Mouse (Mus musculus) CH12.LX (cell line): ENCODE data around the gene Csrnp1.
A peak's percentile ranks its signal among the peaks of the same experiment; 100 is the strongest.

Source experiments
- CHD2 ChIP-seq: IDR thresholded peaks from 2 replicates; pipeline ENCODE4 v1.6.1; 2011; ENCODE audit warnings: low read length, improper control_type of control experiment
- CTCF ChIP-seq, 2 experiments: IDR thresholded peaks in 1 of 2; conservative IDR thresholded peaks in 1 of 2; 2 replicates each; pipeline ENCODE4 v1.5.1; 2011 to 2012; ENCODE audit warnings: low read depth in 2 of 2, low read length in 2 of 2, improper control_type of control experiment in 1 of 2, inconsistent platforms in 1 of 2, mild to moderate bottlenecking in 1 of 2, moderate library complexity in 1 of 2
- EP300 ChIP-seq: IDR thresholded peaks from 2 replicates; pipeline ENCODE4 v1.6.1; 2011; ENCODE audit warnings: low read length, improper control_type of control experiment
- ETS1 ChIP-seq: conservative IDR thresholded peaks from 2 replicates; pipeline ENCODE4 v1.6.1; 2012; ENCODE audit warnings: low read depth, mild to moderate bottlenecking, inconsistent platforms, low read length, improper control_type of control experiment, moderate library complexity
- HCFC1 ChIP-seq: IDR thresholded peaks from 2 replicates; pipeline ENCODE4 v1.6.1; 2012; ENCODE audit warnings: low read depth, mild to moderate bottlenecking, inconsistent platforms, low read length, improper control_type of control experiment
- MAZ ChIP-seq: IDR thresholded peaks from 2 replicates; pipeline ENCODE4 v1.6.1; 2012; ENCODE audit warnings: low read depth, mild to moderate bottlenecking, inconsistent platforms, low read length, improper control_type of control experiment, moderate library complexity
- MXI1 ChIP-seq: IDR thresholded peaks from 2 replicates; pipeline ENCODE4 v1.6.1; 2011; ENCODE audit warnings: mild to moderate bottlenecking, low read depth, low read length, improper control_type of control experiment
- POLR2A ChIP-seq: IDR thresholded peaks from 2 replicates; pipeline ENCODE4 v1.6.1; 2011; ENCODE audit warnings: low read depth, mild to moderate bottlenecking, improper control_type of control experiment, low read length
- RAD21 ChIP-seq: IDR thresholded peaks from 2 replicates; pipeline ENCODE4 v1.6.1; 2011; ENCODE audit warnings: low read depth, mild to moderate bottlenecking, low read length, improper control_type of control experiment, moderate library complexity
- RCOR1 ChIP-seq: conservative IDR thresholded peaks from 2 replicates; pipeline ENCODE4 v1.6.1; 2012; ENCODE audit warnings: low read depth, mild to moderate bottlenecking, inconsistent platforms, low read length, improper control_type of control experiment
- SIN3A ChIP-seq: IDR thresholded peaks from 2 replicates; pipeline ENCODE4 v1.6.1; 2012; ENCODE audit warnings: low read length, improper control_type of control experiment, inconsistent platforms
- TBP ChIP-seq: conservative IDR thresholded peaks from 2 replicates; pipeline ENCODE4 v1.6.1; 2011; ENCODE audit warnings: low read depth, low read length, improper control_type of control experiment
- USF2 ChIP-seq: conservative IDR thresholded peaks from 2 replicates; pipeline ENCODE4 v1.6.1; 2011; ENCODE audit warnings: low read depth, low read length, improper control_type of control experiment
- ZKSCAN1 ChIP-seq: IDR thresholded peaks from 2 replicates; pipeline ENCODE4 v1.6.1; 2012; ENCODE audit warnings: low read depth, inconsistent platforms, low read length, improper control_type of control experiment, borderline replicate concordance

- TF ChIP-seq USF2: no peak
- peak in 1 of 2 experiments; percentile 17; a peak in 2 of 4 replicates for TF ChIP-seq CTCF (conservative IDR thresholded peaks at IDR 0.05 in 1 of 2, IDR thresholded peaks at IDR 0.05 in 1 of 2; ENCODE audit: low read depth in 2 of 2, low read length in 2 of 2)
- TF ChIP-seq RAD21: no peak
- no peak for TF ChIP-seq CHD2
- no peak for TF ChIP-seq EP300
- TF ChIP-seq ETS1: no peak
- TF ChIP-seq POLR2A: no peak
- no peak for TF ChIP-seq MAZ
- no peak for TF ChIP-seq SIN3A
- TF ChIP-seq MXI1: no peak
- no peak for TF ChIP-seq ZKSCAN1
- TF ChIP-seq RCOR1: no peak
- TF ChIP-seq HCFC1: no peak
- TF ChIP-seq TBP: no peak
These were observed 23.4 kb upstream of the Csrnp1 start for GRCm38 (mm10) chr9:120007833-120008232.
